Mouse (Mus musculus) liver, adult (tissue): ENCODE data around the gene Rbfox2.
A peak's percentile ranks its signal among the peaks of the same experiment; 100 is the strongest.

Source experiments
- GATA4 ChIP-seq: IDR thresholded peaks from 2 replicates; pipeline ENCODE4 v1.6.1; 2014; ENCODE audit warnings: mild to moderate bottlenecking, low read length; ENCODE audit not compliant: insufficient replicate concordance

Rbfox2 gene

GRCm38 (mm10) chr15:77160848-77161247 is 146.0 kb downstream of the Rbfox2 start:
- no peak for TF ChIP-seq GATA4

GRCm38 (mm10) chr15:77156525-77156924 is 150.3 kb downstream of the Rbfox2 start:
- TF ChIP-seq GATA4: no peak

- no peak for TF ChIP-seq GATA4
These were observed 152.5 kb downstream of the Rbfox2 start for GRCm38 (mm10) chr15:77154248-77154785.

- TF ChIP-seq GATA4: no peak
These were observed 153.2 kb downstream of the Rbfox2 start for GRCm38 (mm10) chr15:77153625-77154024.

GRCm38 (mm10) chr15:77153088-77153546 is 153.7 kb downstream of the Rbfox2 start:
- TF ChIP-seq GATA4: 0 out of 2 replicates have a peak, but pooled peaks have one; percentile 19

GRCm38 (mm10) chr15:77152336-77153087 is 154.3 kb downstream of the Rbfox2 start:
- TF ChIP-seq GATA4: no peak

GRCm38 (mm10) chr15:77151816-77152215 is 155.0 kb downstream of the Rbfox2 start:
- TF ChIP-seq GATA4: no peak

GRCm38 (mm10) chr15:77151178-77151577 is 155.6 kb downstream of the Rbfox2 start:
- no peak for TF ChIP-seq GATA4

GRCm38 (mm10) chr15:77150424-77150841 is 156.4 kb downstream of the Rbfox2 start:
- no peak for TF ChIP-seq GATA4

GRCm38 (mm10) chr15:77150000-77150399 is 156.8 kb downstream of the Rbfox2 start:
- no peak for TF ChIP-seq GATA4

- no peak for TF ChIP-seq GATA4
These were observed 157.3 kb downstream of the Rbfox2 start for GRCm38 (mm10) chr15:77149551-77149950.

GRCm38 (mm10) chr15:77146942-77147341 is 159.9 kb downstream of the Rbfox2 start:
- no peak for TF ChIP-seq GATA4

GRCm38 (mm10) chr15:77144960-77145359 is 161.8 kb downstream of the Rbfox2 start:
- TF ChIP-seq GATA4: no peak

GRCm38 (mm10) chr15:77142787-77143186 is 164.0 kb downstream of the Rbfox2 start:
- TF ChIP-seq GATA4: no peak

- TF ChIP-seq GATA4: no peak
These were observed 164.5 kb downstream of the Rbfox2 start for GRCm38 (mm10) chr15:77142352-77142751.

GRCm38 (mm10) chr15:77141711-77142110 is 165.1 kb downstream of the Rbfox2 start:
- TF ChIP-seq GATA4: no peak

GRCm38 (mm10) chr15:77138282-77138681 is 168.5 kb downstream of the Rbfox2 start:
- no peak for TF ChIP-seq GATA4

GRCm38 (mm10) chr15:77134483-77134882 is 172.3 kb downstream of the Rbfox2 start:
- no peak for TF ChIP-seq GATA4
